Mouse (Mus musculus) embryonic facial prominence, embryonic 15.5 days (tissue): ENCODE data around the gene Dgat2. TPM values are rescaled to one million over a fixed set of nuclear protein-coding genes. Genes with fewer than 3 reads are reported as not detected.

ENCODE experiments used
- ATAC-seq: fragments of 200-750 bp; cut with Nextera tagmentation; 2 replicates; pipeline ENCODE4 v1.8.0; 2017; ENCODE audit warnings: low read depth, moderate TSS enrichment; ENCODE audit not compliant: insufficient number of reproducible peaks, low FRiP score, low TSS enrichment
- H3K27ac ChIP-seq: fragments of 300-500 bp; sonication (generic); replicated peaks from 2 replicates; pipeline ENCODE4 v1.5.1; 2015; ENCODE audit warnings: mild to moderate bottlenecking, inconsistent platforms
- H3K27me3 ChIP-seq: fragments of 300-500 bp; sonication (generic); 2 replicates; pipeline ENCODE4 v1.6.1; 2015; ENCODE audit warnings: inconsistent platforms
- H3K36me3 ChIP-seq: fragments of 300-500 bp; sonication (generic); 2 replicates; pipeline ENCODE4 v1.6.1; 2015; ENCODE audit warnings: mild to moderate bottlenecking, inconsistent platforms
- H3K4me1 ChIP-seq: fragments of 300-500 bp; sonication (generic); 2 replicates; pipeline ENCODE4 v1.6.1; 2015; ENCODE audit warnings: inconsistent platforms
- H3K4me2 ChIP-seq: fragments of 300-500 bp; sonication (generic); replicated peaks from 2 replicates; pipeline ENCODE4 v1.6.1; 2015; ENCODE audit warnings: mild to moderate bottlenecking, inconsistent platforms
- H3K4me3 ChIP-seq: fragments of 300-500 bp; sonication (generic); replicated peaks from 2 replicates; pipeline ENCODE4 v1.5.1; 2015; ENCODE audit warnings: mild to moderate bottlenecking, inconsistent platforms
- H3K9ac ChIP-seq: fragments of 300-500 bp; sonication (generic); 2 replicates; pipeline ENCODE4 v1.6.1; 2015; ENCODE audit warnings: inconsistent platforms
- H3K9me3 ChIP-seq: fragments of 300-500 bp; sonication (generic); replicated peaks from 2 replicates; pipeline ENCODE4 v1.6.1; 2016; ENCODE audit warnings: inconsistent platforms
- WGBS: fragments of 180-500 bp; shearing (Covaris S2); methylation state at CpG from one replicate; pipeline ENCODE4 v1.1.7; 2015; 5-methylcytosine and 5-hydroxymethylcytosine counted together
- polyA plus RNA-seq: library from polyadenylated mRNA; unstranded; fragments of >200 nt; fragmentation: Nextera tagmentation; extraction: Ambion mirVana; gene quantifications from 2 replicates; pipeline ENCODE4 v1.2.1, GENCODE M21; 2015

Dgat2 gene
- polyA plus RNA-seq, 1 experiment from 2014 or later = 98.5 TPM

DNA sequence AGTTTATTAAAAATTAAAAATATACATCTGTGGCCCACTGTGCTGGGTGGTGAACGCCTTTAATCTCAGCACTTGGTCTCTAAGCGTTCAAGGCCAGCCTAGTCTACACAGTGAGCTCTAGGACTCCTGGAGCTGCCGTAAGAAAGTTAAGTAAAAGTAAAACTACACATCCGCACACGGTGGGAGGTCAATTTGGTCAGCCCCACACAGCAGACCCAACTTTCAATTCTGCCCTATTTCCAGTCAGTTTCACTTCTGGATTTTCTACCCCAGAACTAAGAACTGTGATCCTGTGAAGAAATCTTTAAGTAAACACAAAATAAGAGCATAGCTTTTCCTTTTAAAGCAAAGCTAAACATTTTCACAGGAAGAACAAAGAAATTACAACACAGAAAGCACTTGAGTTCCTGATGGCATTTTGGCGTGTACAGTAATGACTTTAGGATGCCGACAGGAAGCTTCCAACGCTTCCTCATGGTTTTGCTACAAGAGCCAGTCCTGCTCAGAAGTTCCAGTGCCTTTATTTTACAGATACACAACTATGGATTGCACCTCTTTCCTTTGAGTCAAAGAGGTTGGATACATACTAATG is 48.6 kb downstream of the Dgat2 start:
- Histone ChIP-seq H3K27me3 (no peaks in the 10 kb centered on the region), H3K4me1 (peaks cover 16% of the 10 kb centered on the region), H3K36me3 (no peaks in the 10 kb centered on the region), H3K4me2 (no peak overlapping the region), H3K4me3 (no peak overlapping the region), H3K9ac (no peak overlapping the region), H3K9me3 (no peaks in the 10 kb centered on the region), H3K27ac (no peak overlapping the region)
- 85% methylated on average over 8 of the region's 8 CpGs for WGBS
- no peak for ATAC-seq

DNA sequence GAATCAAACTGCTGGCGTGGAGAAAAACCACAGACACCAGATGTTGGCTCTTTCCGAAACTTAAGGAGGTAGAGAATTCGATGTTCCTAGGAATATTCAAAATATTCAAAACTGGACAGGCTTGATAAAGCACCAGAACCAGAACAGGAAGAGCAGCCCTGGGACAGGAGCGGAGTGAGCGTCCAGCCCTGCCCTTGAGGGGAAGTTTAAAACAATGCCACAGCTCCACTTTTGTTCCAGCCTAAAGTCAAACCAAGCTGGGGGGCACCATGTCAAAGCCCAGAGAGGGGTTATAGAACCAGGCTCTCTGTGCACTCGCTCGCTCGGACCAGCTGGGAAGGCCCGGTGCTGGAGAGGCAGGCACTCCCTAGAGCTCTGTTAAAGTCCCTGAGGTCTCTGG is 49.9 kb downstream of the Dgat2 start:
- Histone ChIP-seq H3K4me3 (no peak overlapping the region), H3K27me3 (no peaks in the 10 kb centered on the region), H3K9ac (no peak overlapping the region), H3K27ac (peak overlapping the region; percentile 77), H3K4me1 (peaks cover 27% of the 10 kb centered on the region), H3K9me3 (no peaks in the 10 kb centered on the region), H3K36me3 (no peaks in the 10 kb centered on the region), H3K4me2 (no peak overlapping the region)
- 60% methylated on average over 9 of the region's 9 CpGs for WGBS
- no peak for ATAC-seq

DNA sequence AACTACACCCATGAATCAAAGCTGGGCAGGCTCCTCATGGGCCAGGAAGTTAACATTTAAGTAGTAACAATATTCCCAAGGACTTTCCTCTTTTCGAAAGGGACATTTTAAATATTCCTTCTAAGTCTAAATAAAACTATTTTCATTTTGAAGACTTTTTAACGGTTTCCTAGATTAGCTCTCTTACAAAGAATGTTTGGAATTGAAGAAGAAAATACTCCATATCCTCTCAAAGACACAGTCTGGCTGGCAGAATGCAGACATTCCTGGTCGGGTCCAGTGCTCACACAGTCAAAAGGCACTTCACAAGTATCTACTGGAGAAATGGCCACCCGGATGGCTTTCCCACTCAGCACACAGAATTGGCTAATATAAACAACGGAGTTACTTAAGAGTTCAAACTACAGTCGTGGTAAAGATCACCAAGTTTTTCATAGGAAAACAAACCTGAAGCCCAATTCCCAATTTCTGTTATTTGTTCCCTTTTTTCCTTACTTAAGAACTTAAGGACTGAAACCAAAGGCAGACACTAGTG is 50.6 kb downstream of the Dgat2 start:
- Histone ChIP-seq H3K9me3 (no peaks in the 10 kb centered on the region), H3K27me3 (no peaks in the 10 kb centered on the region), H3K27ac (peak overlapping the region; percentile 77), H3K4me1 (peaks cover 33% of the 10 kb centered on the region), H3K9ac (no peak overlapping the region), H3K4me2 (no peak overlapping the region), H3K4me3 (no peak overlapping the region), H3K36me3 (no peaks in the 10 kb centered on the region)
- WGBS = 53% methylated on average over 6 of the region's 6 CpGs
- ATAC-seq = no peak

DNA sequence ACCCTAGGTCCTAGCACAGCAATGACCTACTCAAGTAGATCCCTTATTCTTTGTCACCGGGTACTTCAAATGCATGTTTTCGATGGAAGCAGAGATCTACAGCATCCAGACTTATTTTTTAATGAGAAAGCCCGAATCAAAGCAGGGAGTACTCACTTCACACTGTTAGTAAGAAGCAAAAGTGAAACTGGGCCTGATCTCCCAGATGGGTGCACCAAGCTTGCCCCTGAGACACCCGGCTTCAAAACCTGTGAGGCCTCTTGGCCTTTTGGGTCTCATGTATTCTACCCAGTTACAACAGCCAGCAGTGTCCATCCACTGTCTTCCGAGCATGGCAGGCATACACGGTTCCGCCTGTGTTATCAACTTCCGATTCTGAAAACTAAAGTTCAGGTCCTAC is 53.6 kb downstream of the Dgat2 start:
- Histone ChIP-seq H3K36me3 (no peaks in the 10 kb centered on the region), H3K27me3 (no peaks in the 10 kb centered on the region), H3K4me1 (peaks cover 39% of the 10 kb centered on the region), H3K9me3 (no peaks in the 10 kb centered on the region), H3K9ac (no peak overlapping the region), H3K27ac (no peak overlapping the region), H3K4me2 (no peak overlapping the region), H3K4me3 (no peak overlapping the region)
- no peak for ATAC-seq
- 90% methylated on average over 8 of the region's 8 CpGs for WGBS

DNA sequence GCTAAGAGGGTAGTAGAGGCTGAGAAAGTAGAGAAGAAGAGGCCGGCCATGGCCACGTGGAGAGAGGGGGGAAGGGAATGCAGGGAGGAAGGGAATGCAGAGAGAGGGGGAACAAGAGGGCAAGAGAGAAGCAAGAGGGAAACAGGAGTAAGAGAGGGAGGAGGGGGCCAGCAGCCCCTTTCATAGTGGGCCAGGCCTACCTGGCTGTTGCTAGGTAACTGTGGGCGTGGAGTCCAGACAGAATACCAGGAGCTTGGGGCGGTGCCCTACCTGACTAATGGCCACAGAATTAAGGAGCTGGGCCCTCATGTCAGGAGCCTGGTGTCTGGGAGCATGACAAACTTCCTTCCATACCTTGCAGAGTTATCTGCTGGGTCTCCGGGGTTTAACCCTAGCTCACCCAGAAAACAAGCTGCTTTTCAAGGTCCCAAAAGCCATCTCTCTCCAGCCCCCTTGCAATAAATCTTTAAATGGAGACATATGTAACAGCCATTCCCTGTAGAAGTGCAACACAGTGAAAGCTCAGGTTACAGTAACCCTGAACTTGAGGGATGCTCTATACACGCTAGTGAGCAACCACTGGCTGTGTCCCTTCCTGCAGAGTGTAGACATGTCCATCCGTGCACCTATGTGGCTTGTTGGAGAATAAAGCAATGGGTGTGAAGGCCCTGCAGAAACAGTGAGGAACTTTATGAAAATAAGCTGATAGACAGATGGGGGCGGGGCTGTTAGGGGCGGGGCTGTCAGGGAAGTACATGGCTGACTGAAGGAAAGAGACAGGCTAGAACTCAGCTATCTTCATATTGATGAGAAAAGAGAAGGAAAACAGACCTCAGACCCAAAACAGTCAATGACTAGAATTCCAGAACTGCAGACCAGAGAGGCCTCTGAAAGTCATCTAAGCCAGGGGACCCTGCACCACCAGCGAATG is 54.2 kb downstream of the Dgat2 start:
- ATAC-seq = peak; percentile 51; the same call in 1 of the 2 replicates
- H3K9me3 ChIP-seq = no peaks in the 10 kb centered on the region
- no peaks in the 10 kb centered on the region for H3K36me3 ChIP-seq
- 36% methylated on average over 10 of the region's 10 CpGs for WGBS
- H3K9ac ChIP-seq = no peak overlapping the region
- peaks cover 39% of the 10 kb centered on the region for H3K4me1 ChIP-seq
- no peaks in the 10 kb centered on the region for H3K27me3 ChIP-seq
- no peak overlapping the region for H3K27ac ChIP-seq
- H3K4me2 ChIP-seq = no peak overlapping the region
- H3K4me3 ChIP-seq = no peak overlapping the region

DNA sequence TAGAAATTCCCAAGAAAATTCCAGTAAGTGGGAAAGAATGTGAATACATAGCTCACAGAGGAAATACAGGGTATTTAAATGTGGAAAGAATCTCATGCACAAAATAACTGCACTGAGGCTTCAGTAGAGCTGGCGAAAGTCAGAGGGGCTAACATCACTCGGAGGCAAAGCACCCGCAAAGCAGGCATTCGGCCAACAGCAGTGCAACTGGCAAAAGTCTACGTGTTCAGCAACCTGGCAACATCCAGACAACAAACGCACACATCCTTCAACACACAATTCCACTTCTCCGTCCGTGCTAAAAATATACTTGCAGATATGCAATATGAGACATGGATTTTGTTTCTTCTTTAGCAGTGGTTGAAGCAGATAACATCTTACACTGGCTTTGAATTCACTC is 56.5 kb downstream of the Dgat2 start:
- ATAC-seq = no peak
- Histone ChIP-seq H3K36me3 (no peaks in the 10 kb centered on the region), H3K27me3 (no peaks in the 10 kb centered on the region), H3K4me3 (no peak overlapping the region), H3K4me1 (peaks cover 27% of the 10 kb centered on the region), H3K4me2 (no peak overlapping the region), H3K27ac (0 out of 2 replicates have a peak overlapping the region, but pooled peaks have one; percentile 41), H3K9ac (no peak overlapping the region), H3K9me3 (no peaks in the 10 kb centered on the region)
- 40% methylated on average over 8 of the region's 8 CpGs for WGBS

DNA sequence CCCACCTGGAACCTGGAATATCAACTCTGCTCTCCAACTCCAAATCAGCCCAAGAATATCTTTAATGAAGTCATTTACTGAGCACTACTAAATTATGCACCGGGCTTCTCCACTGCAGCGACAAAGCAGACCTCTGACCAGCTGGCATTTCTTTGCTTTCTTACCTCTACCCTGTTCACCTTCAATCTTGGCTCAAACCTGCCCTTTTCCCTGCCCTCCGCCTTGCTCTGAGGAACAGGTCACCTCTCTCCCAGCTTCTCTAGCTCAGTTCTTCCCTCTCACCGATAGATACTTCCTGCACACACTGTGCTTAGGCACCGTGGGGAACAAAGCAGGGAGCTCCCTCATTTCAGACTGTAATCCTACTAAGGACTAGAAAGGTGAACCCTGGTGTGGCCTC is 59.9 kb downstream of the Dgat2 start:
- Histone ChIP-seq H3K27me3 (no peaks in the 10 kb centered on the region), H3K9me3 (no peaks in the 10 kb centered on the region), H3K27ac (no peak overlapping the region), H3K9ac (no peak overlapping the region), H3K36me3 (no peaks in the 10 kb centered on the region), H3K4me3 (no peak overlapping the region), H3K4me1 (peaks cover 13% of the 10 kb centered on the region), H3K4me2 (no peak overlapping the region)
- 74% methylated on average over 5 of the region's 5 CpGs for WGBS
- no peak for ATAC-seq

DNA sequence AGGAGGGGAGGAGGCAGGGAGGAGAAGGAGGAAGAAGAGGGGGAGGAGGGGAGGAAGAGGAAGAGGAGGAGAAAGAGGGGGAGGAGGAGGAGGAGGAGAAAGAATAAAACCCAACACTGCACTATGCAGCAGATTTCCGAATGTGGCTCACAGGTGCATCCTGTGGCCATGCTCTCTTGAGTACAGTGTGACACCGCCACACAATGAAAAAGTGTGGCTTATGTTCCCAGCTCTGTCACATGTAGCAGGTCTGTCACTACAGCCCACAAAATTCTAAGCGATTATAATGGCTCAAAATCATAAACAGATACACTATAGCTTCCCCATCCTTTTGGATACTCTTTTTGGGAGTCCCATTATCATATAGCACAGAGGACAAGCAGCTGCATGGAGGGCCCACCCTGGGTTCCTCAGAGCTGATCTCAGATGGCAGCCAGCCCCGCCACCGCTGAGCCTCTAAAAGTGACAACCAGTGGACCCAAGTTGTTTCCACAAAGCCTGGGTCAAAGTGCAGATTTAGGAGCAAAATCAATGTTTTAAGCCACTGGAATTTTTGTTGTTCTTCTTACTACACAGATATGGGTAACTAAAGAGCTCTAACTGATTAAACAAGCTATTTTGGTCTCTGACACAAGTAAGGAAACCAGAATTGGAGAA is 61.5 kb downstream of the Dgat2 start:
- 75% methylated on average over 5 of the region's 5 CpGs for WGBS
- no peaks in the 10 kb centered on the region for H3K9me3 ChIP-seq
- 0 out of 2 replicates have a peak, but pooled peaks cover 2% of the 10 kb centered on the region for H3K36me3 ChIP-seq
- H3K4me1 ChIP-seq = peaks cover under 1% of the 10 kb centered on the region
- H3K27ac ChIP-seq = no peak overlapping the region
- H3K4me3 ChIP-seq = no peak overlapping the region
- H3K9ac ChIP-seq = no peak overlapping the region
- no peak overlapping the region for H3K4me2 ChIP-seq
- no peaks in the 10 kb centered on the region for H3K27me3 ChIP-seq
- ATAC-seq = no peak

DNA sequence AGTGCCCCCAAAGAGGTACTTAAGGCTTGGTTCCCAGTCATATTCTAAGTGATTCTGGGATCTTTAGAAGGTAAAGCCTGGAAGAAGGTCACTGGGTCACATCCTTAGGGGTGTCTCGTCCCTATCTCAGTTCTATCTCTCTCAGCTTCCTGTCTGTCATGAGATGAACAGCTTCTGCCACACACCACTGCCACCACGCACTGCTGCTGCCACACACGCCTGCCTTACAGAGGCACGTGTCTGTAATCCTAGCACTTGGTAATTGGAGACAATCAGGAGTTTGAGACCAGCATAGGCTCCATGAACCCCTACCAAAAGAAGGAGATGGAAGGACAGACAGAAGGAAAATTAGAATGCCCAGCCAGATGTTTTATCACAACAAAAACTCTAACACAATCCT is 62.4 kb downstream of the Dgat2 start:
- 55% methylated on average over 4 of the region's 4 CpGs for WGBS
- Histone ChIP-seq H3K4me1 (no peaks in the 10 kb centered on the region), H3K27ac (no peak overlapping the region), H3K9me3 (no peaks in the 10 kb centered on the region), H3K4me3 (no peak overlapping the region), H3K9ac (no peak overlapping the region), H3K36me3 (0 out of 2 replicates have a peak, but pooled peaks cover 2% of the 10 kb centered on the region), H3K4me2 (no peak overlapping the region), H3K27me3 (no peaks in the 10 kb centered on the region)
- ATAC-seq = no peak

DNA sequence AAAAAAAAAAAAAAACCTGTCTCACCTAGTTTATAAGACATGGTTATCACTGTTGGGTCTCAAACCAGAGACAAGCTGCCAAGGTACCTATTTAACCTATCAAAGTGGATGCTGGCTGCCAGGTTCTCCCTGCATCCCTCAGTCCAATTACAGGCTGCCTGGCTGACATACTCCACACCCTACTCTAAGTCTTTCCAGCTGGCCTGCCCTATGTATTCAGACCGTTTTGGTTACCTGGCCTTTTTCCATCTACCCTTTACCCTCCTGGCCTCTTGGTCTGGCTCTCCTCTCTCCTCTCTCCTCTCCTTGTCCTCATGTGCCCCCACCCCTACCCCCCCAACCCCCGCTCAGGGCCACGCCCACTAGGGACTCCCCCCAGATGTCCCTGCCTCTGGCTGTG is 65.7 kb downstream of the Dgat2 start:
- 60% methylated on average over 3 of the region's 3 CpGs for WGBS

More for the DNA sequence above, 65.7 kb downstream of the Dgat2 start:
- no peak for ATAC-seq
- no peaks in the 10 kb centered on the region for H3K9me3 ChIP-seq
- H3K4me3 ChIP-seq = no peak overlapping the region
- H3K4me2 ChIP-seq = no peak overlapping the region
- H3K36me3 ChIP-seq = 0 out of 2 replicates have a peak, but pooled peaks cover 2% of the 10 kb centered on the region
- H3K27ac ChIP-seq = no peak overlapping the region
- no peak overlapping the region for H3K9ac ChIP-seq
- H3K4me1 ChIP-seq = 0 out of 2 replicates have a peak, but pooled peaks cover 3% of the 10 kb centered on the region
- no peaks in the 10 kb centered on the region for H3K27me3 ChIP-seq
